Mouse (Mus musculus) megakaryocyte, embryonic 14.5 days (primary cell): ENCODE results near the gene Aunip.

Source experiments
- FLI1 ChIP-seq: IDR thresholded peaks from 2 replicates; pipeline ENCODE4 v1.6.1; 2012; ENCODE audit warnings: low read length, inconsistent platforms, mixed read lengths
- GATA1 ChIP-seq: IDR thresholded peaks from 3 replicates; pipeline ENCODE4 v1.6.1; 2012; ENCODE audit warnings: mixed read lengths, low read length, inconsistent platforms, borderline replicate concordance

DNA sequence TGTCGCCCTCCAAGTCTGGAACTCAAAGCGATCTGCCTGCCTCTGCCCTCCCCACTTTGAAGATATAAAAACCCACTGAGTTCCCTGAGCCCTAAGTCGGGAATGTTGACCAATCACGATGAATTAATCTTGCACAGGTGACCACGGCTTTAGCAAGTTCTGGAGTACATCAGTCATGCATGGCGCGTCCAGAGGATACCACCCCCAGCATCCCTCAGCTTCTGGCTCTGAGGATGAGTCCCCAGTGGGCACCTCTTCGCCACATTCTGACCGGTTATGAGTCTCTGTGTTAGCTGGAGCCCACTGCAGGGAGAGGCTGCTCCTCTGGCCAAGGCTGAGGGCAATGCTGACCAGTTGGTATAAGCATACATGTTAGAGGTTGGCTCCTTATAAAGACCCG is 26.6 kb upstream of the Aunip start:
- TF ChIP-seq GATA1 (no peak), FLI1 (no peak)
